Mouse (Mus musculus): ENCODE data around the gene Cdk12. TPM values are rescaled to one million over a fixed set of nuclear protein-coding genes. Genes with fewer than 3 reads are reported as not detected.

Cdk12 gene
- polyA plus RNA-seq, 1 experiment = 19.5 TPM

Other genes starting within 250 kb of the Cdk12 start
- gene Plxdc1, start 216.6 kb upstream of the Cdk12 start, polyA plus RNA-seq (2012; rRNA removed) = 11.1 and 11.4 TPM in 2 replicates
- gene Arl5c, start 206.9 kb upstream of the Cdk12 start, polyA plus RNA-seq (2012; rRNA removed) = 3.2 and 3.4 TPM in 2 replicates
- gene Cacnb1, start 180.0 kb upstream of the Cdk12 start, polyA plus RNA-seq (2012; rRNA removed) = 99.8 and 103 TPM in 2 replicates
- gene Rpl19, start 176.3 kb upstream of the Cdk12 start, polyA plus RNA-seq (2012; rRNA removed) = 918 and 950 TPM in 2 replicates
- 47.8 and 64.4 TPM in 2 replicates for gene Stac2, start 149.6 kb upstream of the Cdk12 start, polyA plus RNA-seq (2012; rRNA removed)
- 26.8 and 28.5 TPM in 2 replicates for gene Fbxl20, start 52.7 kb upstream of the Cdk12 start, polyA plus RNA-seq (2012; rRNA removed)
- 24.6 and 28.8 TPM in 2 replicates for gene Med1, start 9.8 kb upstream of the Cdk12 start, polyA plus RNA-seq (2012; rRNA removed)
- gene Neurod2, start 126.6 kb downstream of the Cdk12 start, polyA plus RNA-seq (2012; rRNA removed) = 33.9 and 34.2 TPM in 2 replicates
- 104 and 156 TPM in 2 replicates for gene Ppp1r1b, start 145.3 kb downstream of the Cdk12 start, polyA plus RNA-seq (2012; rRNA removed)
- gene Stard3, start 155.3 kb downstream of the Cdk12 start, polyA plus RNA-seq (2012; rRNA removed) = 52.3 and 59.1 TPM in 2 replicates
- gene Tcap, start 180.8 kb downstream of the Cdk12 start, polyA plus RNA-seq (2012; rRNA removed) = 9.7 and 14.2 TPM in 2 replicates
- gene Pnmt, start 183.4 kb downstream of the Cdk12 start, polyA plus RNA-seq (2012; rRNA removed) = 0.84 and 1.1 TPM in 2 replicates
- 13.7 and 15.2 TPM in 2 replicates for gene Pgap3, start 197.4 kb downstream of the Cdk12 start, polyA plus RNA-seq (2012; rRNA removed)
- 3.0 and 3.2 TPM in 2 replicates for gene Erbb2, start 209.4 kb downstream of the Cdk12 start, polyA plus RNA-seq (2012; rRNA removed)
- gene Mien1, start 235.9 kb downstream of the Cdk12 start, polyA plus RNA-seq (2012; rRNA removed) = 177 and 209 TPM in 2 replicates
- 1.6 and 2.0 TPM in 2 replicates for gene Grb7, start 243.3 kb downstream of the Cdk12 start, polyA plus RNA-seq (2012; rRNA removed)